Mouse (Mus musculus): Measurements from ENCODE around the gene Bicdl1.
"Not testable (repeated sequence)": the region's sequence is repeated elsewhere in the genome, so short reads cannot be mapped to it uniquely, and the experiment has no call there.

Bicdl1 gene

DNA sequence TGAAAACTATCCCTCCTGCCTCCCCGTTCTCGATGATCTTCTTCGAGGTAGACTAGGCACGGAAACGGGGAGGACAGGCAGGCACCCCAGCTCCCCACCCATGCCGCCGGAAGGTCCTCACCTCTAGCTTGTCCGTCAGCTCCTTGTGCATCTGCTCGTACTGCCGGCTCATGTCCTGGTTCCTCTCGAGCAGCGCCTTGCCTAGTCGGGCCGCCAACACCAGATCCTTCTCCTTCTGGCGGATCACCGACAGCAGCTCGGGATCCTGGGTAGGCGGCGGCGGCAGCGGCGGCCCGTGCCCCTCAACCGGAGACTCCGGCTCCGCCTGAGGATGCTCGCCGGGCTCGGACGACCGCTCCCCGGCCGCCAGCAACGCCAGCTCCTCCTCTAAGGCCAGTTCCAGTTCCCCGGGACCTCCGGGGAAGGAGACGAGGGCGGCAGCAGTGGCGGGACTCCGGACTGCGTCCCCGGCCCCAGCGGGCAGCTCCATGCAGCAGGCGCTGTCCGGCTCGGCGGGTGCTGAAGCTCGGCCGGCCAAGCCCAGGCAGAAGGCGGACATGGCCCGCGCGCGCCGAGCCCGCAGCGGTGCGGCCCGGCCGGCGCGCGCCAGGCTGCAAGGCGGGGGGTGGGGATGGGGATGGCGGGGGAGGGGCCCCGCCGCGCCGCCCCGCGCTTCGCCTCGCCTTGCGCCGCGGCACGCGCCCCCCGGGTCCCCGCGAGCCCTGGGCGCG lies at the start of gene Bicdl1:
Bicdl1 (minus strand) TSS at position 621 of the 731 bp plus-strand sequence.
- DNase-seq (ENCODE audit: low read depth) = peak; percentile 35

GRCm38 (mm10) chr5:115776911-115777310 lies 45.5 kb upstream of the Bicdl1 start:
- no peak for DNase-seq (ENCODE audit: low read depth)

GRCm38 (mm10) chr5:115775350-115775749 lies 43.9 kb upstream of the Bicdl1 start:
- no peak for DNase-seq (ENCODE audit: low read depth)

- no peak for DNase-seq (ENCODE audit: low read depth)
These were observed 38.6 kb upstream of the Bicdl1 start for GRCm38 (mm10) chr5:115770048-115770447.

DNA sequence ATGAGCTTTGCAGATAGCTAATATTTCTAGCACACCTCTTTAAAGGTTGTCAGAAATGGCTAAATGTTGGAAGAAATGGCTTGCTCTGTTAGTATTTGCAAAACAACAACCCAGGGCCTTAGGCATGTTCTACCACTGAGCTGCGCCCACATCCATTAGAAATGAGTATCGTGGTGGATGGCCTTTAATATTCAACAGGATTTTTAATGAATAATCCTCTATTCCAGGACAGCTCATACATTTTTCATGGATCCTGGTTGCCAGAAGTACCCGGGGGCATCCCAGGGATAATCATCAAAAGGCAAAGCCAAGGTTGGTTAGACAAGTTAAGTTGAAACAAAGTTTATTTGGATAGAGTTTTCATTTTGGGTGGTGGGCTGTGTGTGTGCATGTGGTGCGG lies 37.7 kb upstream of the Bicdl1 start:
- DNase-seq (ENCODE audit: low read depth) = no peak

DNA sequence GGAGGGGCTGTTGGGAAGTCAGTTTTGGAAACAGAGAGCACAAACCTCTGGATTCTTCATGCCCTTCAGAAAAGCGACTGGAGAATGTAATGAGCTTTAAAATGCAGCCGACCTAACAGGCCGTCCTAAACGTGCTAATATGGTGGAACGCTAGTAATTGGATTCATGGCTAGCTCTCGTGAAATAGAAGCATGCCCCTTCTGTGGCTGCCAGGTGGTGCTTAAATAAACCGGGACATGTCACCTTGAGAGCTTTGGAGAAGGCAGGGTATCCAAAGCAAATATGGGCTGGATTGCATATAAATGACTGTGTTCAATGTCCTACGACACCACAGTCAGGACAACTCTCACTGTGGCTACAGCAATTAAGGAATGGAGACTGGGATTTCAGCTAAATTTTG lies 35.4 kb upstream of the Bicdl1 start:
- DNase-seq (ENCODE audit: low read depth) = no peak

DNA sequence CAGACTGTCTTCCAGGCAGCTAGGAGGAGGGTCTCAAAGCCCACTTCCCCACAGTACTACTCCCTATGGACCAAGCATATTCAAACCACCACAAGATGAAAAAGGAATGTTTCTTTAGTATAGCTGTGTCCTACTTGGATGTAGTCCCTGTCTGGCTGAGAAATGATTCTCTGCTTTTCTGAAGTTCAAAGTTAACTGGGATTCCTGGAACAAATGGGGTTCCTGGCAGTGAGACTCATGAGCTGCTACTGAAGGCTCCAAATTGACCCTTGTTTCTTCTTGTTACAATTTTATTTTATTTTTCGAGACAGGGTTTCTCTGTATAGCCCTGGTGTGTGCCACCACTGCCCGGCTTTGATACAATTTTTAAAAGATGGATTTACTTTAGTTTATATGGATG lies 32.6 kb upstream of the Bicdl1 start:
- no peak for DNase-seq (ENCODE audit: low read depth)

DNA sequence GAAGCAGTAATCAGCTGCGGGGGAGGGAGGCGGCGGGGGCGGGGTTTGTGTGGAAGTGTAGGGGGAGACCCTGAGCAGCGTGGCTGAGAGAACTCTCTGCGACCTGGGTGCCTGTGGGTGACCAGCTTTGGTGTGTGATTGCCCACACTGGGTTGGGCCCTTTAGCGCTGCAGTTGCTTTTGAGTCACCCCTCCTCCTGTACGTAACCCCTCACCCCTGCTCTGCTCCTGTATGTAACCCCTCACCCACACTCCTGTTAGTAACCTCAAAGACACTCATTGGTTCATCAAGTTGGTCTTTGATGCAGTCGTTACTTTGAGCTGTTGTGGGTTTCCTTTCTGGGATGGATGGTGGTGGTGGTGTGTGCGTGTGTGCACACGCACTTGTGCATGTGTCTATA lies 29.5 kb upstream of the Bicdl1 start:
- no peak for DNase-seq (ENCODE audit: low read depth)

- no peak for DNase-seq (ENCODE audit: low read depth)
These were observed 27.2 kb upstream of the Bicdl1 start for GRCm38 (mm10) chr5:115758431-115759180.

DNA sequence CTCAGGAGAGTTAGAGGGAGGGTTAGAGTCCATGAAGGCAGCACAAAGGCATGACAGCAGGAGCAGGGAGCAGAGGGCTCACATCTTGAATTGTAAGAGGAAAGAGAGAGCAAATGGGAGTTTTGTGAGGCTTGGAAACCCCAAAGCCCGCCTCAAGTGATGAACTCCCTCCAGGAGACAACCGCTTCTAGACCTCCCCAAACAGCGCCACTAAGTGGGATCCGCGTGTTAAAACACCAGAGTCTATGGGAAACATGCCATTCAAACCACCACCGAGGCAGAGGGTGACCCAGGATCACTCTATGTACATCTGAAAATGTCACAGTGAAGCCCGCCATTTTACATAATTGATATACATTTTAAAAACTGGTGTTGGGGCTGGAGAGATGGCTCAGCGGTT lies 26.1 kb upstream of the Bicdl1 start:
- DNase-seq (ENCODE audit: low read depth) = no peak

DNA sequence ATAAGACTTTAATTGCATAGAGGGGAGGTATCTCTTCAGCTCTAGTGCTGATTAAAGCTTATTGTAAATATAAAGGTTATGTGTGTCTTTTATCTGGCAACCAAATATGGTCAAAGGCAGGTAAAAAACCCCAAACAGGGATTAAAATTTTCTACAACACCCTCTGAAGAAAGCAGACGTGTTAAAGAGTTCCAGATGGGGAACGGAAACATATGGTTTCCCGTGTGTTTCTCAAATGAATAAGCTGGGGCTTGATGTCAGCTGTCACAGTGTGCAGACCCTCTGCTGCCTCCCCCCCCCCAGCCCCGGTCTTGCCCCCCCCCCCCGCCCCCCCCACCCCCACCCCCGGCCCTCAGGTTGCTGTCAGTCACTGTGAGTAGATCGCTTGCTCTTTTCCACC lies 24.1 kb upstream of the Bicdl1 start:
- no peak for DNase-seq (ENCODE audit: low read depth)

DNA sequence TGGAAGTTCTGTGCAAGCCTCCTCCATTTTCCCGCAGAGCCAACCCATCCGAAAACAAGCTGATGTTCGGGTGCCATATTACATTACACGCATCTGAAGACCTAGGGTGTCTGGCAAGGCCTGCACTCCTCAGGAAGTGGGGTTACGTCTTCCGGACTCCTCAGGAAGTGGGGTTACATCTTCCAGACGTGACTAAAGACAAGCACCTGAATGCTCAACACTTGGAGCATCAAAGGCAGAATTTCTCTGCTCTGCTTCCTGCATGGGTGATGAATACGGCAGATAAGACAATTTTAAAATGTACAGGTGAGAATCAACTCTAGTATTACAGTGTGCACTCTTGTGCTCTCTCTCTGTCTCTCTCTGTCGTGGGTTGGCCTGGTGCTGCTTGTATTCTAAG lies 23.4 kb upstream of the Bicdl1 start:
- DNase-seq (ENCODE audit: low read depth) = no peak

GRCm38 (mm10) chr5:115752883-115753282 lies 21.5 kb upstream of the Bicdl1 start:
- DNase-seq (ENCODE audit: low read depth) = no peak

DNA sequence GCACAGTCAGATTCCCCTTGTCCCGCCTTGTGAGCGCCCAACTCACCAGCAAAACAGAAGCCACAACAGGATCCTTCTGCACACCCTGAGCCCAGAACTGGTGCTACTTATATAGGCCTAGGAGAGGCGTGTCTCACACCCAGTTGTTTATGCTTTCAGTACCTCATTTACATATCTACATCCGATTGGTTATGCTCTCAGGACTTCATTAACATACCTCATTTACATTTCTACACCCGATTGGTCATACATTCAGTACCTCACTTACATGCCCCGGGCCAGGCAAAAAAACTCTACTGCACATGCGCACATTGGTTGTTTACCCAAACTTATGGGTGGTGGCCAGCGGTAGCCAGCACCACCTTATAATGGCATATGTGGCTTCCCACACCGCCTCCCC lies 20.5 kb upstream of the Bicdl1 start:
- DNase-seq (ENCODE audit: low read depth) = not testable (repeated sequence)

DNA sequence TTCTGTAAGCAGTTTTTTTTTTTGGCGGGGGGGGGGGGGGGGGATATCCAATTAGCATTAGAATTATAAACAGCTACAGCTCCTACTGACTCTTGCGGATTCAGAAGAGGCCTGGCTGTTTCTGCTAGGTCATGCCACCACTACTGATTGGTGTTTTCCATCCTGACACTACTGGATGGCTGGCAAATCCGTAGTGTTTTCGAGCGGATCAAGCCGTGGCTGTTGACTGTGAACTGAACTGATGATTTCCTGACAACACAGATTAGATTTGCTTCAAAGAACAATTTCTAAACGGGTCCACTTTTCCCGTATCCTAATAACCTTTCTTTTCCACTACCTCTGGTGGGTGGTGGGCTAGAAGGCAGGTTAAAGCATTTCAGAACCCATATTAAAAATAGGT lies 16.9 kb upstream of the Bicdl1 start:
- DNase-seq (ENCODE audit: low read depth) = no peak

DNA sequence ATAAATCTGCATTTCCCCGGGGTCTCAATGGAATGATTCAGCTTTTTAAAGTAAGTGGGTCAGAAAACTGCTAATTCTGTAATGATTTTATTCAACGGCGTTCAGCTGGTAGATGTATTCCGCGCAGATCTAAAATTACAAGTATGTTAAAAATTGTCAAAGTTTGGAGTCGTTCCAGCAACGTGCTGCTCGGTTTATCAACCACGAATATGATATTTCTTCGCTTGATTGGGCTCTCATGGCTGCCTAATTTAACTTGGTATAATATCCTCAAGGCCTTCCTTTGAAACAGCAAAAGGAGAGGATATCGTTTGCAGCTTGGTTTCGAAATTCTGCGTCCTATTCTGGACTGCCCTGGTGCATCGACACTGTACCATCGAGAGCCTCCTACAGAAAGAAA lies 13.9 kb upstream of the Bicdl1 start:
- DNase-seq (ENCODE audit: low read depth) = no peak

GRCm38 (mm10) chr5:115738032-115738431 lies 6.6 kb upstream of the Bicdl1 start:
- DNase-seq (ENCODE audit: low read depth) = no peak

DNA sequence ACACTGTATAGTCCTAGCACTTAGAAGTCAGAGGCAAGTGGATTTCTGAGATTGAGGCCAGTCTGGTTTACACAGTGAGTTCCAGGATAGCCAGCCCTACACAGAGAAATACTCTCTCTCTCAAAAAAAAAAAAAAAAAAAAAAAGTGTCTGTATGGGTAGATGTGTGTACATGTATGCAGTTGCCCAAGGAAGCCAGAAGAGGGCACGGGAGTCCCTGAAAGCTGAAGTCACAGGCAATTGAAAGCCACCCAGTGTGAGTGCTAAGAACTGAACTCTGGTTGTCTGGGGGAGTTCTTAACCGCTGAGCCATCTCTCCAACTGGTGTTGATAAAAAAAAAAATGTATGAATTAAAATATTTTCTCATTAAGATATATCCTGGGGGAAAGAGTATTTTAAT lies 3.1 kb upstream of the Bicdl1 start:
- DNase-seq (ENCODE audit: low read depth) = no peak

DNA sequence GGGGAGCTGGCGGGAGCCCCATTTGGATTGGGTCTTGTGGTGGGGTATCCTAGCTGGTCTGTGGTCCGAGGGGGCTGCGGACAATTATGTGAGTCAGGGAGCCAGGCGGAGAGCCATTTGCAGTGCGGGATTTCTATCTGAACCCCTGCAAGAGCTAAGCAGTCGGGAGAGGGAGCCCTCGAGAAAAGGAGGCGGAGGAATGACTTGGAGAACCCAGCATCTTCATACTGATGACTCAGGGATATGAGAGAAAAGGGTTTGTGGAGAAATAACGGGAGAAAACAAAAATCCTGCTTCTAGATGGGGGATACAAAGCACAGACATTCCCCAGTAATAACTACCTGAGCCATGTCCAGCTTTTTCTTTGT lies 1.4 kb upstream of the Bicdl1 start:
- DNase-seq (ENCODE audit: low read depth) = peak; percentile 17

DNA sequence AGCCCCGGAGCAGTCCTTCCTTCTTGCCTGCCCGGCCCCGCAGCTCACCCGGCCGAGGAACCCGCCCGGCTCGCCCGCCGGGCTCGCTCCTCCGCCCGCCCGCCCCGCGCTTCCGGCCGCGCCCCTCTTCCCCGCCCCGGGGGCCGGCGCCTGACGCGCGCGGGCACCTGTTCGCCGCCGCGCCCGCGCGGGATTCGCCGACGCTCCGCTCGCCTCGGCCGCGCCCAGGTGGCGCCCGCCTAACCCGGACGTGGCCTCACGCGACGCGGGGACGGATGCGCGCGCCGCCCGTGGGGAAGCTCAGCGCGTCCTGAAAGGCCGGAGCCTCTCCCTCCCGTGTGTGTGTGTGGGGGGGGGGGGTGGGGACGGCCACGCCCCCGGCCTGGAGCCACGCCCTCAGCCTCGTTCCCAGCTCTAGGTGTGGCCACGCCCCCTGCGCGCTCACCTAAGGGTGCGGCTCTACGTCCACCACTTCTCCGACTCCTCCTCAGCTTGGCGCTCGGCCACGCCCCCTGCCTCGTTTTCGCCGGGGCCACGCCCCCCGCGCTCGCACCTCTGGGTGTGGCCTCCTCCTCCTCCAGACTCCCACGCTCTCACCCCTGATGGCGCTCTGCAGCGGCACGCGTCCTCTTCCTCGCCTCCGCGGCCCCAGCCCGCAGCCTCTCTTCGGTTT lies 891 bp upstream of the Bicdl1 start:
- peak; percentile 60 for DNase-seq (ENCODE audit: low read depth)

DNA sequence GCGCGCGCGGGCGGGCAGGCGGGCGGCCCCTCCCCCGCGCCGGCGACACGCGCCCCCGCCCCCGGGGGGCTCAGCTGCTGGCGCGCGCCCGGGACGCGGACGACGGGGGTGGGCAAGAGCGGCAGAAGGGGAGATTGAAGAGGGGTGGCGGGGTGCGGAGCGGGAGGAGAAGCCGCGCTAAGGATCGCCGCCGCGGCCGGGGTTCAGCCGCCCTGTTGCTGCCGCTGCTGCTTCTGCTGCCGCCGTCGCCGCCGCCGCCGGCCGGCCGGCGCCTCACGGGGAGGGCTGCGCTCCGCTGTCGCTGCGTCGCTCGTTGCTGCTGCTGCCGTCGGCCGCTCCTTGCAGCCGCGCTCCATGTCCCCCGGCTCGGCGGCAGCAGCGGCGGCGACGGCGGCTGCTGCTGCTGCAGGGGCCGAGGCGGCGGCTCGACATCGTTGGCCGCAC lies 333 bp upstream of the Bicdl1 start:
- no peak for DNase-seq (ENCODE audit: low read depth)

- no peak for DNase-seq (ENCODE audit: low read depth)
These were observed 1.1 kb downstream of the Bicdl1 start for GRCm38 (mm10) chr5:115730314-115730713.

GRCm38 (mm10) chr5:115726581-115726980 lies 4.8 kb downstream of the Bicdl1 start:
- DNase-seq (ENCODE audit: low read depth) = no peak
